Mouse (Mus musculus) liver, adult 2 months (tissue): ENCODE measurements at regions not wholly inside any gene's neighbourhood (a gene's known extent, or its start where the extent isn't known, plus 50 kb on each side); places are given as distances from the start of the nearest gene placed in this dataset.
"Not testable (repeated sequence)": the region's sequence is repeated elsewhere in the genome, so short reads cannot be mapped to it uniquely, and the experiment has no call there.

ENCODE experiments used
- DNase-seq: peaks from one replicate; pipeline ENCODE4 v3.0.0-alpha.2; 2011; ENCODE audit warnings: low read depth, low spot score; ENCODE audit errors: extremely low read depth
- H3K27ac ChIP-seq: fragments of 200-500 bp; replicated peaks from 2 replicates; pipeline ENCODE4 v1.5.1; 2012; ENCODE audit warnings: low read depth, mild to moderate bottlenecking, control low read depth, inconsistent platforms, low read length; ENCODE audit not compliant: insufficient read depth
- H3K27me3 ChIP-seq: fragments of 200-500 bp; 2 replicates; pipeline ENCODE4 v1.6.1; 2012; ENCODE audit warnings: mild to moderate bottlenecking, moderate library complexity, low read length, inconsistent platforms; ENCODE audit not compliant: control insufficient read depth, insufficient read depth
- H3K36me3 ChIP-seq: fragments of 200-500 bp; 2 replicates; pipeline ENCODE4 v1.6.1; 2012; ENCODE audit warnings: low read length, inconsistent platforms; ENCODE audit not compliant: control insufficient read depth, insufficient read depth
- H3K4me1 ChIP-seq: fragments of 200-500 bp; 2 replicates; pipeline ENCODE4 v1.6.1; 2011; ENCODE audit warnings: low read length; ENCODE audit not compliant: control insufficient read depth, insufficient read depth
- H3K4me3 ChIP-seq: fragments of 200-500 bp; 2 replicates; pipeline ENCODE4 v1.5.1; 2011; ENCODE audit warnings: low read depth, mild to moderate bottlenecking, control low read depth, low read length, moderate library complexity; ENCODE audit not compliant: insufficient read depth
- H3K79me2 ChIP-seq: fragments of 200-500 bp; 2 replicates; pipeline ENCODE4 v1.6.1; 2012; ENCODE audit warnings: inconsistent platforms, mild to moderate bottlenecking, low read length, moderate library complexity; ENCODE audit not compliant: control insufficient read depth, insufficient read depth
- H3K9ac ChIP-seq: fragments of 200-500 bp; 2 replicates; pipeline ENCODE4 v1.6.1; 2012; ENCODE audit warnings: low read depth, mild to moderate bottlenecking, control low read depth, inconsistent platforms, low read length
- CTCF ChIP-seq: fragments of 200-500 bp; IDR thresholded peaks from 2 replicates; pipeline ENCODE4 v1.5.1; 2011; ENCODE audit warnings: low read depth, low read length, control low read depth
- POLR2A ChIP-seq: fragments of 200-500 bp; IDR thresholded peaks from 2 replicates; pipeline ENCODE4 v1.6.1; 2011; ENCODE audit warnings: low read length, control low read depth; ENCODE audit not compliant: insufficient read depth; ENCODE audit errors: extremely low read depth
- WGBS: fragments of 180-500 bp; shearing (Covaris S2); methylation state at CpG from one replicate; pipeline ENCODE4 v1.1.7; 2018; 5-methylcytosine and 5-hydroxymethylcytosine counted together

- Histone ChIP-seq H3K9ac (no peak overlapping the region), H3K4me1 (no peaks in the 10 kb centered on the region), H3K79me2 (no peaks in the 10 kb centered on the region), H3K27me3 (no peaks in the 10 kb centered on the region), H3K36me3 (no peaks in the 10 kb centered on the region), H3K4me3 (no peak overlapping the region), H3K27ac (no peak overlapping the region)
- DNase-seq: peak; percentile 25
- WGBS: 59% methylated on average over 6 of the region's 6 CpGs
- TF ChIP-seq POLR2A: no peak
- TF ChIP-seq CTCF: no peak
Measured at GRCm38 (mm10) chr10:118947724-118948123, 77.7 kb upstream of the Dyrk2 start.

- TF ChIP-seq POLR2A (no peak), CTCF (no peak)
- no peak for DNase-seq
- WGBS: 65% methylated on average over 9 of the region's 9 CpGs
- Histone ChIP-seq H3K36me3 (no peaks in the 10 kb centered on the region), H3K27ac (no peak overlapping the region), H3K4me3 (no peak overlapping the region), H3K79me2 (no peaks in the 10 kb centered on the region), H3K4me1 (no peaks in the 10 kb centered on the region), H3K27me3 (no peaks in the 10 kb centered on the region), H3K9ac (no peak overlapping the region)
Measured at GRCm38 (mm10) chr10:118947016-118947674, 77.1 kb upstream of the Dyrk2 start.

GRCm38 (mm10) chr10:118927316-118927715 lies 57.3 kb upstream of the Dyrk2 start:
- no peaks in the 10 kb centered on the region for H3K36me3 ChIP-seq
- 95% methylated on average over 12 of the region's 12 CpGs for WGBS
- no peaks in the 10 kb centered on the region for H3K4me1 ChIP-seq
- no peak overlapping the region for H3K4me3 ChIP-seq
- DNase-seq: no peak
- H3K79me2 ChIP-seq: no peaks in the 10 kb centered on the region
- no peaks in the 10 kb centered on the region for H3K27me3 ChIP-seq
- TF ChIP-seq POLR2A: no peak
- no peak for TF ChIP-seq CTCF
- H3K27ac ChIP-seq: no peak overlapping the region
- no peak overlapping the region for H3K9ac ChIP-seq

GRCm38 (mm10) chr10:118923473-118924185 lies 53.6 kb upstream of the Dyrk2 start:
- H3K36me3 ChIP-seq: no peaks in the 10 kb centered on the region
- DNase-seq: no peak
- no peaks in the 10 kb centered on the region for H3K79me2 ChIP-seq
- TF ChIP-seq CTCF (no peak), POLR2A (no peak)
- H3K27me3 ChIP-seq: no peaks in the 10 kb centered on the region
- no peaks in the 10 kb centered on the region for H3K4me1 ChIP-seq
- no peak overlapping the region for H3K4me3 ChIP-seq
- no peak overlapping the region for H3K9ac ChIP-seq
- no peak overlapping the region for H3K27ac ChIP-seq
- WGBS: 58% methylated on average over 15 of the region's 15 CpGs

GRCm38 (mm10) chr10:118922120-118922519 lies 52.1 kb upstream of the Dyrk2 start:
- H3K4me1 ChIP-seq, DNase-seq, H3K27ac ChIP-seq, H3K36me3 ChIP-seq, H3K4me3 ChIP-seq, H3K27me3 ChIP-seq, H3K9ac ChIP-seq, H3K79me2 ChIP-seq: not testable (repeated sequence)
